Mouse (Mus musculus): Measurements from ENCODE around the gene Slc30a7. TPM values are rescaled to one million over a fixed set of nuclear protein-coding genes. Genes with fewer than 3 reads are reported as not detected.

Gene Slc30a7
- polyA plus RNA-seq, 1 experiment from 2014 or later: 25.6 TPM

DNA sequence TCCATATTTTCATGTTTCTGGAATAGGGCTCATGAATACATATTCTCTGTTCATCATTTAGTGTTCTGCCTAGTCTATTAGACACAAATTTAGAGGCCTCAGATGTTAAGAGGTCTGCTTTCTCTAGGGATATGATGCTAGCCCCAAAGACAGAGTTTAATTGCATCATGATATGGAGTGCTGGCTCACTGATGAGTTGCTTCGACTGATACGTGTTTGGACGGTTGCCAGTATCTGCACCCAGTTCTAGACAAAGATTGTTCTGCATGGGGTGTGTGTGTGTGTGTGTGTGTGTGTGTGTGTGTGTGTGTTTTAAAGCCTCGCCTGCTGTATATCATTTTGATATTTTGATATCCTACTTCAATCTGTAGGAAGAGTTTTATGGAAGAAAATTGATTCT is 114.9 kb downstream of the Slc30a7 start:
- Histone ChIP-seq H3K36me3 (ENCODE audit: control insufficient read depth, insufficient read depth, low read length) (peaks cover 28% of the 10 kb centered on the region), H3K27ac (replicated peaks in 1 of 2; ENCODE audit: control insufficient read depth in 1 of 2, insufficient read depth in 1 of 2, low read depth in 2 of 2, low read length in 2 of 2) (no peak overlapping the region), H3K4me2 (ENCODE audit: low read length) (no peak overlapping the region), H3K9me3 (ENCODE audit: control insufficient read depth, low read length) (no peaks in the 10 kb centered on the region), H3K4me3 (ENCODE audit: control insufficient read depth in 1 of 2, insufficient read depth in 1 of 2, low read depth in 1 of 2, low read length in 2 of 2) (no peak overlapping the region), H3K9ac (ENCODE audit: low read length) (no peak overlapping the region), H3K27me3 (ENCODE audit: control insufficient read depth, insufficient read depth, low read length) (no peaks in the 10 kb centered on the region), H3K4me1 (ENCODE audit: control insufficient read depth in 2 of 2, insufficient read depth in 2 of 2, low read length in 2 of 2) (peaks cover 0 to 5% of the 10 kb centered on the region in 2 experiments; a peak in 2 of 4 replicates)
- no peak for ATAC-seq (ENCODE audit: insufficient number of reproducible peaks, insufficient read depth, low FRiP score, low read depth)
- WGBS: 83% methylated on average over 4 of the region's 4 CpGs

Small RNA genes lying within 50 kb of the gene (microRNA-seq; reads per million reads assigned to microRNA genes)
- gene Mir669n: not detected

Other genes with a start within 250 kb of the Slc30a7 start
- gene Dph5, start 119.6 kb downstream of the Slc30a7 start, polyA plus RNA-seq (2014; fragmentation: Nextera tagmentation; extraction: Ambion mirVana): 18.0 and 18.2 TPM in 2 replicates
- gene Extl2, start 56 bp upstream of the Slc30a7 start, polyA plus RNA-seq (2014; fragmentation: Nextera tagmentation; extraction: Ambion mirVana): 22.0 TPM in 2 replicates
- gene Vcam1, start 122.3 kb upstream of the Slc30a7 start, polyA plus RNA-seq (2014; fragmentation: Nextera tagmentation; extraction: Ambion mirVana): 75.8 and 82.9 TPM in 2 replicates
- gene Gpr88, start 246.1 kb upstream of the Slc30a7 start, polyA plus RNA-seq (2014; fragmentation: Nextera tagmentation; extraction: Ambion mirVana): 0.35 and 0.57 TPM in 2 replicates

Data from heart, embryonic 14.5 days (tissue).